Mouse (Mus musculus) adrenal gland, adult 2 months (tissue): ENCODE measurements at regions not wholly inside any gene's neighbourhood (a gene's known extent, or its start where the extent isn't known, plus 50 kb on each side); places are given as distances from the start of the nearest gene placed in this dataset.

Source experiments
- DNase-seq: peaks from one replicate; pipeline ENCODE4 v3.0.0; 2021

GRCm38 (mm10) chr4:142956832-142957429, 255.9 kb downstream of the Prdm2 start:
- DNase-seq, result no peak

DNA sequence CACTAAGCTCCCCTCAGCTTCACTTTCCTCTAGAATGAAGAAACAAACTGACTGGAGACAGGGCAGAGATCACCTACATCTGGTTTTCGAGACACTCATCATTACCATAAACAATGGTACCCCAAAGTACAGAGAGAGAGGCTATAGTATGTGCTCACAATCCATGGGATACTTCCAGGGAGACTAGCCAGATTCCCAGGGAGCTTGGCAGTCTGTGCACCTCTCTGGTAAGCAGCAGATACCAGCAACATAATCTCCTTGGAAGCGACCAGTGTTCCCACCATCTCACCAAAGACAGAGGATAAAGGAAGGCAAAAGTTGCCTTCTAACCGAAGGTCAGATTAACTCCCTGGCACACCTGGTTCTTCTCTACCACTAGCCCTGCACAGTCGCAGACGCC, 256.4 kb downstream of the Prdm2 start:
- no peak for DNase-seq

DNA sequence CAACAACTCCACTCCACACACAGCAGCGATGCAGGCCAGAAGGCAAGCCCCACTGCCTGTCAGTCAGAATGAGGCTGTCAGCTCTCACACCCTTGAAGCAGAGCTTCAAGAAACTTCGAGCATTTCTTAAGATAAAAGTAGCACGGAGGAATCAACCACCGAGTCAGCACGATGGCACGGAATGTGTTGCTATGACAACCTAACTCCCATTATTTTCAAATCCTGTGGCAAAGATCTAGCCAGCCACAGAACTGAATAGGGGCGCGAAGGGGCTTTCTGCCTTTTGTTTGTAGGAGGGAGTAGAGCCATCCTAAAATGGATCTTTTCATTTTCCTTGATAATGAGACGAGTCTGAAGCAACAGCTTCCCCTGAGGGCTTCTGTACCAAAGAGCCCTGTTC, 259.1 kb downstream of the Prdm2 start:
- no peak for DNase-seq

DNA sequence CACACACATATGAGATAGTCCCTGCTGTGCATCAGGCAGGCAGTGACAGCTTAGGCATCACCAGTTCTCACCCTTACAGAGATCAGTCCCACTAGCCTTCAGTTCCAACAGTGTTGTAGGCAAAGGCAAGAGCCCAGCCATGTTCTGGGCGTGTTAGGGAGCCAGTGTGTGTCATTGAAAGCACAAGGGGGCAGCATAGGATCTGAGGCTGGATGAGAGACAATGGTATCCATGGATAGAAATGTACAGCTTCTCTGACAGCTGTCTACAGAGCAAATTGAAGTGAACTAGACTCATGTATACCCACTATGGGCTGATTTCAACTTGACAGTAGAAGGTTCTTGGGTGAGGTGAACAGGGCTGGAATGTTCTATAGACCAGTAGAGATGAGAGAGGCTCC, 259.9 kb downstream of the Prdm2 start:
- no peak for DNase-seq

GRCm38 (mm10) chr4:142947673-142948072, 265.1 kb downstream of the Prdm2 start:
- no peak for DNase-seq

DNA sequence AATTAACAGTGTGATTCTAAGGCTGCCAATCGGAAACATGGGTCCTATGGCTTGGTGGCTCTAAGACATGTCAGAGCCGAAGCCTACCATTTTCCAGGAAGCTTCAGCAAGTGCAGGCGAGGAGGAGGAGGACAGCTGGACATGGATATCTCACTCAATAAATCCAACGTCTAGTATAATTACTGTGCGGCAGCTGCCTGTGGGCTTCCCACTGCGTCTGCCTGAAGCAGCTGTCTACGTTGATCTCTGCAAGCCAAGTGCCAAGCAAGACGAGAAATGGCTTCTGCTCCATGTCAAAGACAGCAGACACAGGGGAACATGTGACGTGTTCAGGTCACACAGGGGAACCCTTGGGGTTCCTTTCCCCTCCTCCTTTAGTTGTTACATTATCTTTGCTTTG, 279.2 kb downstream of the Prdm2 start:
- DNase-seq, result no peak

GRCm38 (mm10) chr4:142929245-142929644, 283.6 kb downstream of the Prdm2 start:
- DNase-seq, result no peak

- DNase-seq, result no peak
Observed at GRCm38 (mm10) chr4:142927328-142928108, 285.3 kb downstream of the Prdm2 start.

DNA sequence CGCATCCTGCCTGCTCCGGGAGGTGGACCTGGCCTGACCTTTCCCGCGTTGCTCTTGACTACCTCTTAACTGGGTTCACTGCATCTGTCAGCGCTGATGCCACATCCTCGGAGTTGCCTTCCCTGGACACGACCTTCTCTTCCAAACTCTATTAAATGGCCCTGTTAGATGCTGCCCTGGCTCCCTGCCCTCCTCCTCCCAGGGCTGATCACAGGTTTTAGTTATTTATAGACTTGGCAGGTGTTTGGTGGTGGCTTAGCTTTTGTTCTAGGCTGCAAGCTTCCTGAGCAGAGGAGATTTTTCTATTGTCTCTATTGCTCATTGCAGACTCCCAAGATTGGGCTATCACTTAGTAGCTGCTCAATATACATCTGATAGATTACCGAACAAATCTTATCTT, 287.7 kb downstream of the Prdm2 start:
- DNase-seq, result no peak

DNA sequence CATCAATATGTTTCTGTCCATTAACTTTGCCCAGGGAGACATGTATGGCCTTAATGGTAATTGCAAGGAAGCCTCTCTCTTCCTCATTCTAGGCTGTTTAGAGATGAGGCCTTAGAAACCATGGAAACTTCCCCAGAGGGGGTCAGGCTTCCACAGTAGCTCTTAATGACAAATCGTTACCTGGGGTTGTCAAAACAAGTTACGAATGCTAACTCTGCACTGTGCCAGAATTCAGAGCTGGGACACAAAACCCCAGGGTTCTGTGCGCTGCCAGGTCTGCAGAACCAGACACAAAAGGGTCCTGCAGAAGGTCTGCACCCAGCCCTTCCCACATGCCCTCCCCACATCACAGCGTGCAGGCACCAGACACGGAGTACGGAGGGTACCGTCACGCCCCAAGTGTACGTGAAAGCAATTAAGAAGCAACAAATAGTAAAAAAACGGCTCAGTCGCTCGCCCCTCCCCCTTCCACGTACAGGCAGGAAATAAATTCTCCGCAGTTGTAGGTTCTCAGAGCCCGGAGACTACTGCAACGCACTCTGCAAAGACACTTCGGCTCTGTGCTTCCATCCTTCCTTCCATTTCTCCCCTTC, 303.3 kb downstream of the Prdm2 start:
- DNase-seq, result no peak

DNA sequence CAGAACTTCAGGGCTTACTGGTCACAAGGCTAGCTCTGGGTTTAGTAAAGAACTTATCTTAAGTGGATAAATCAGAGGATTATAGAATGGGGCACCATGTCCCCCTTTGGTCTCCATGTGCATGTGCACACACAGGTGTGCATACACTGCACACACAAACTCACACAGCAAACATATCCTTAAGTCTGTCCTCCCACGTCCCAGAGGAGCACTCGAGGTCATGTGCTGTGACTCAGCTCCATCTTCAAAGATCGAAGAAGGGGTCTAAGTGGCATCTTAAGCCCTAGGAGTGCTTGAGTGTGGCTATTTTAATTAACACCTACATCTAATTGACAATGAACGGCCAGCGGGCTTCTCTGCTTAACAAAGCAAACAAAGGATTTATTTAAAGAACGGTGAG, 304.0 kb downstream of the Prdm2 start:
- DNase-seq, result no peak

- peak; percentile 57 for DNase-seq
Observed at GRCm38 (mm10) chr4:142903356-142904032, 309.3 kb downstream of the Prdm2 start.

GRCm38 (mm10) chr4:142900792-142901191, 312.0 kb downstream of the Prdm2 start:
- DNase-seq, result no peak

- DNase-seq, result no peak
Observed at GRCm38 (mm10) chr4:142898994-142899393, 313.8 kb downstream of the Prdm2 start.

DNA sequence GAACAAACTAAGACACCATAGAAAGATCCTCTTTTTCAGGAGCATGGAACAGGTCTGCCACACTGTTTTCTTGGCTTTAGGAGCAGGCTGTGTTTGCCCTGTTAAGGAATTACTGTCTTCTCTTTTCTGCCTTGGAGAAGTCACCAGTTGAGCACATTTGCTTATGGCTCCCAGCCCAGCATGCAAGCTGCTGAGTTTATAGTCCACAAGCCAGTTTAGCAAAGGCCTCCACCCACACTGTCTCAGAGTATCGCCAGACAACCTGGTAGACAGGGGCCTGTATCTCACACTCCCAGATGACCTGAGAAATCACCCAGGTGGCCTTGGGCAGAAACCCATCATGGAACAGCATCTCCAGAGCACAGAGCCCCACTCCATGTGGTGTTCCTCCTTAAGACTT, 322.1 kb downstream of the Prdm2 start:
- no peak for DNase-seq

DNA sequence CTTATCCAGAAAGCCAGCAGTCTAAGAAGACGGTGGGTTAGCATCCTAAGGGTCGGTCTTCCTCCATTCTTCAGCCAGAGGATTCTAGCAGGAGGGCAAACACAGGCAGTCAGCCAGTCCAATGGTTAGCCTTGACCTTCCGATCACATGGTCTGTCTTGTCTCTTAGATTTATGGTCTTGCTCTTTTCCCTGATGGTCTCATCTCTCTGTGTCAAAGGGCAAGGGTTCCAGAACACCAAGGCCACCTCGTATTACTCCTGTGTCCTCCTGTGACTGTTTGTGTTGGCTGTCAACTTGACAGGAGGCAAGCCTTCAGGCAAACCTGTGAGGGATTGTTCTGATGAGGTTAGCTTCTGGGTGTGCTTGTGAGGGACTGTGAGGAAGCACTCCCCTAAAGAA, 323.9 kb downstream of the Prdm2 start:
- peak; percentile 62 for DNase-seq

DNA sequence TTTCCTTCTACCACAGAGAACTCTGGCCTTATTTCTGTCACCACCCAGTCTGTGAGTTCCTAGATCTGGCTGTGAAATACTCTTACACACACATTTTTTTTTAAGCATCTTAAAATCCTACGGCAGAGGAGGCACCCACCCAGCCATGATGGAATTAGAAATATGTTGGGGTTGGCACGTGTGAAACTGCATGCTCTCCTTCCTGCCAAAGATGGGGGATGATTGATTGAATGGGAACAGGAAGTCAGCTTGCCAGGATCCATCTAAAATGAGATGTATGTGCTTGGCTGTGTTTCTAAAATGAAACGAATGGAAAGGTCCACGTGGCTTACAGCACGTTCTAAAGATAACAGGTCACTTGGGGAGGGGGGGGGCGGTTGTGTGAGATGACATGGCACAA, 324.9 kb downstream of the Prdm2 start:
- no peak for DNase-seq

DNA sequence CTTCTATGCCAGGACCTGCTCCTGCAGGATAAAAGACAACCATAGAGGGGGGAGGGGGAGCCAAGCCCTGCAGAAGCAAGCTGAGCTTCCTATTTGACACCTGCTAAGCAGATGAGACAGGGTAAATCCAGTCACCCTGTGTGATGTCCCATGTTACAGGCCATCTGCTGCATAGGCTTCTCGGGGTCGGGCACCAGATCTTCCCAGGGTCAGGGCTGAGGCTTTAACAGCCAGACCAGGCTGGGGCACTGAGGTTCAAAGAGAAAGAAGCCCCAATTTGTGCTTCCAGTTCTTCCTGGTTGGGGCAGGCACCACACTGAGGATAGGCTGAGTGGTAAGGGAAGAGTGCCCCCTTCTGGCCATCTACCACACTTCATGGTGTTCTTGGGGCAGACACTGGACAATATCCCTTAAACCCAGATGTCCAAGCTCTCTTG, 332.5 kb downstream of the Prdm2 start:
- DNase-seq, result peak; percentile 80

- no peak for DNase-seq
Observed at GRCm38 (mm10) chr4:142876151-142876550, 336.6 kb downstream of the Prdm2 start.

GRCm38 (mm10) chr4:142875105-142875504, 337.7 kb downstream of the Prdm2 start:
- DNase-seq, result no peak

GRCm38 (mm10) chr4:142866341-142866740, 346.5 kb downstream of the Prdm2 start:
- DNase-seq, result no peak

DNA sequence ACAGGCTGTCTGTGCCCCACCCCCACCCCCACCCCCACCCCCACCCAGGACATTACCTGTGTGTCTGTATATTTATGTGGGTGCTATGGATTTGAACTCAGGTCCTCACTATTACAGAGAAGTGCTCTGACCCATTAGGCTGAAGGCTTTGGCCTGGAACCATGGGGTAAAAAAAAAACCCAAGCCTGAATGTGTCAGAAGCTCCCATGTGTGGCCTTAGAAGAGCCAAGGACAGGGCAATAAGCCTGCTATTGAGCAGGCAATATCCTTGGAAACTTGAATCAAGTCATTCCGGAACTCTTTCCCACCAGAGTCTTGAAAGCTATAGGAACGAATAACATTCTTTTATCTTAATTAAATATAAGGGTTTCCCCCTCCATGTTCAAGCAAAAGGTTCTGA, 347.2 kb downstream of the Prdm2 start:
- peak; percentile 51 for DNase-seq

DNA sequence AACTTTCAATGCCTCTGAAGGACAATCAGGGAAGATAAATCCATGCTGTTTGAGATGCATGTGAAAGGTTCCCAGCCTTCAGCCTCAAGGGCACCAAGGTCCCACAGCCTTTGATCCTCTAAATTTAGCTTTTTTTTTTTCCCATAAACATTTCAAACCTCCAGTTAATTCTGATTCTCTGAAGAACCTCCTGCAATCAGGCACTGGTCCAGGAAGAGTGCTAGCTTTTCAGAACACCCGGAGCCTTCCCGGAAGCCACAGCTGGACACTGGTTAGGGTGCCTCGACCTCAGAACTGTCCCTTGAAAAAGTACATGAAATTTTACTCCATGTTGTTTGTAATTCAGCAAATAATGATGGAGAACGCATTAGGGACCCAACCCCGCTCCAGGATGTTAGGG, 348.9 kb downstream of the Prdm2 start:
- DNase-seq, result peak; percentile 57
